ENCODE assay signal across 18 mouse cellular contexts in the genomic region with DNA sequence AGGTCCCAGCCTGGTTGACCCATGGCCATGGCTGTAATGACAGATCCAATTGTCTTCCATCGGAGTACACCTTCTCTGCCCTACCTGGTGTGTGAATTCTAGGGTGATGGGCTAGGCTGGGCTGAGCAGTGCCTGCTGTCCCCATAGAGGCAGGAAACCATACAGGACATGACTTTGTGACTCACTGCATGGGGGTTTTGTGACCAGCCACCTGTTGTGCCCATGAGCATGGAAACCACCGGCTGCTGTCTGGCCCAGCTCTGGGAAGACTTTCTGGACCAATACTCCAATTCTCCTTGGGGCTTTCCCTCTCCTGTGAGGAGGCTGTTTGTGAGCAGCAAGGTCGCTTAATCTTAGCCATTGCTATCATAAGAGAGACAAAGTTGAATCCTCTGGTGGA. TPM values are rescaled to one million over a fixed set of nuclear protein-coding genes. Genes with fewer than 3 reads are reported as not detected.
A peak's percentile ranks its signal among the peaks of the same experiment; 100 is the strongest.
DNase-seq lines count a peak whose midpoint lies in the region; ATAC-seq and TF ChIP-seq lines count a peak whose summit lies in the region.
"Had no signal": no experiment of that assay in that cellular context is flagged by ENCODE, and none has a peak within 500 bp of the region (broad histone marks: within the 10 kb centered on the region; RNA-seq: fewer than 3 reads in every experiment).

No protein-coding gene starts in this region.

- peaks cover 3% of the 10 kb centered on the region; the same call in 1 of the 2 replicates for H3K36me3 ChIP-seq in heart, embryonic 11.5 days (ENCODE audit: control insufficient read depth, insufficient read depth, low read length)
- no peaks in the 10 kb centered on the region for H3K36me3 ChIP-seq in hindbrain, postnatal 0 days (ENCODE audit: insufficient read depth, low read length)
- H3K36me3 ChIP-seq in hindbrain, embryonic 12.5 days: 0 out of 2 replicates have a peak, but pooled peaks cover 7% of the 10 kb centered on the region
- H3K36me3 ChIP-seq in midbrain, embryonic 11.5 days (ENCODE audit: control insufficient read depth, insufficient read depth, low read length): no peaks in the 10 kb centered on the region
- H3K36me3 ChIP-seq in midbrain, embryonic 13.5 days: peaks cover 7% of the 10 kb centered on the region; the same call in 1 of the 2 replicates

- H3K9me3 ChIP-seq in heart, embryonic 11.5 days (replicated peaks; ENCODE audit: control insufficient read depth, low read length): no peaks in the 10 kb centered on the region
- H3K9me3 ChIP-seq in hindbrain, postnatal 0 days (ENCODE audit: low read length): no peaks in the 10 kb centered on the region
- no peaks in the 10 kb centered on the region for H3K9me3 ChIP-seq in hindbrain, embryonic 12.5 days (replicated peaks)
- H3K9me3 ChIP-seq in midbrain, embryonic 11.5 days (ENCODE audit: control insufficient read depth, low read length): no peaks in the 10 kb centered on the region
- H3K9me3 ChIP-seq in midbrain, embryonic 13.5 days: no peaks in the 10 kb centered on the region
- H3K9me3 ChIP-seq: embryonic facial prominence, embryonic 10.5 days had no signal

- DNase-seq in heart, adult 8-10 months (ENCODE audit: low spot score): no peak
- DNase-seq in hindbrain, postnatal 0 days (ENCODE audit: low spot score): no peak
- peak; percentile 79 for DNase-seq in midbrain, embryonic 11.5 days (ENCODE audit: low spot score, missing footprints)
- DNase-seq in spleen, adult 12 weeks (ENCODE audit: low spot score): no peak
- DNase-seq: adrenal gland, adult 2 months; B cell, adult 2 months; cerebellum, adult 11 months; cerebellum, adult 9-11 months; gastrocnemius, postnatal 36 days; layer of hippocampus, postnatal 36 days; lung, postnatal 4 days; retina, postnatal 1 day; right cerebral cortex, postnatal 25 days had no signal

- no peak for ATAC-seq in heart, embryonic 11.5 days (replicated peaks; ENCODE audit: insufficient number of reproducible peaks, low FRiP score, low TSS enrichment)
- no peak for ATAC-seq in hindbrain, postnatal 0 days
- no peak for ATAC-seq in hindbrain, embryonic 12.5 days (ENCODE audit: low FRiP score)
- no peak for ATAC-seq in midbrain, embryonic 11.5 days (ENCODE audit: low FRiP score)
- ATAC-seq in midbrain, embryonic 13.5 days: no peak

- no peak overlapping the region for H3K4me3 ChIP-seq in heart, embryonic 11.5 days (ENCODE audit: low read depth, low read length)
- no peak overlapping the region for H3K4me3 ChIP-seq in hindbrain, postnatal 0 days (ENCODE audit: low read length)
- no peak overlapping the region for H3K4me3 ChIP-seq in hindbrain, embryonic 12.5 days
- H3K4me3 ChIP-seq in midbrain, embryonic 11.5 days (ENCODE audit: low read depth, low read length): no peak overlapping the region
- no peak overlapping the region for H3K4me3 ChIP-seq in midbrain, embryonic 13.5 days (replicated peaks)
- H3K4me3 ChIP-seq: embryonic facial prominence, embryonic 10.5 days had no signal

- peaks cover 28% of the 10 kb centered on the region for H3K4me1 ChIP-seq in heart, embryonic 11.5 days (ENCODE audit: control insufficient read depth, insufficient read depth, low read length)
- H3K4me1 ChIP-seq in hindbrain, postnatal 0 days (ENCODE audit: insufficient read depth, low read length): peaks cover 16% of the 10 kb centered on the region
- peaks cover 30% of the 10 kb centered on the region for H3K4me1 ChIP-seq in hindbrain, embryonic 12.5 days
- peaks cover 11% of the 10 kb centered on the region for H3K4me1 ChIP-seq in midbrain, embryonic 11.5 days (ENCODE audit: control insufficient read depth, insufficient read depth, low read length)
- peaks cover 25% of the 10 kb centered on the region for H3K4me1 ChIP-seq in midbrain, embryonic 13.5 days (replicated peaks)

- H3K4me2 ChIP-seq in heart, embryonic 11.5 days: peak overlapping the region; percentile 29
- 0 out of 2 replicates have a peak overlapping the region, but pooled peaks have one; percentile 98 for H3K4me2 ChIP-seq in hindbrain, postnatal 0 days (ENCODE audit: low read depth, low read length)
- no peak overlapping the region for H3K4me2 ChIP-seq in hindbrain, embryonic 12.5 days (replicated peaks)
- no peak overlapping the region for H3K4me2 ChIP-seq in midbrain, embryonic 11.5 days
- H3K4me2 ChIP-seq in midbrain, embryonic 13.5 days (replicated peaks): no peak overlapping the region

- H3K9ac ChIP-seq in heart, embryonic 11.5 days (ENCODE audit: low read depth, low read length): no peak overlapping the region
- H3K9ac ChIP-seq in hindbrain, postnatal 0 days (replicated peaks; ENCODE audit: low read length): no peak overlapping the region
- no peak overlapping the region for H3K9ac ChIP-seq in hindbrain, embryonic 12.5 days
- H3K9ac ChIP-seq in midbrain, embryonic 11.5 days (ENCODE audit: low read length): no peak overlapping the region
- no peak overlapping the region for H3K9ac ChIP-seq in midbrain, embryonic 13.5 days (replicated peaks)

- no peaks in the 10 kb centered on the region; the same call in 1 of the 2 replicates for H3K27me3 ChIP-seq in heart, embryonic 11.5 days (ENCODE audit: control insufficient read depth, insufficient read depth, low read length)
- H3K27me3 ChIP-seq in hindbrain, postnatal 0 days (ENCODE audit: insufficient read depth, low read length): no peaks in the 10 kb centered on the region
- H3K27me3 ChIP-seq in hindbrain, embryonic 12.5 days: peaks cover 17% of the 10 kb centered on the region; the same call in 1 of the 2 replicates
- H3K27me3 ChIP-seq in midbrain, embryonic 11.5 days (ENCODE audit: control insufficient read depth, insufficient read depth, low read length): peaks cover 3% of the 10 kb centered on the region
- peaks cover 20% of the 10 kb centered on the region for H3K27me3 ChIP-seq in midbrain, embryonic 13.5 days

- 77% methylated on average over 3 of the region's 3 CpGs for WGBS in heart, embryonic 11.5 days (ENCODE audit: insufficient replicate concordance)
- 71% methylated on average over 3 of the region's 3 CpGs for WGBS in hindbrain, postnatal 0 days
- WGBS in hindbrain, embryonic 12.5 days: 95% methylated on average over 3 of the region's 3 CpGs
- 93% methylated on average over 3 of the region's 3 CpGs for WGBS in midbrain, embryonic 11.5 days
- 89% methylated on average over 3 of the region's 3 CpGs for WGBS in midbrain, embryonic 13.5 days

- no peak for TF ChIP-seq CTCF in hindbrain, postnatal 0 days (IDR thresholded peaks at IDR 0.05; ENCODE audit: low read depth)

- no peak overlapping the region for H3K27ac ChIP-seq in heart, embryonic 11.5 days (ENCODE audit: low read depth, low read length)
- no peak overlapping the region for H3K27ac ChIP-seq in hindbrain, postnatal 0 days
- H3K27ac ChIP-seq in hindbrain, embryonic 12.5 days: no peak overlapping the region
- no peak overlapping the region for H3K27ac ChIP-seq in midbrain, embryonic 11.5 days (ENCODE audit: low read depth, low read length)
- no peak overlapping the region for H3K27ac ChIP-seq in midbrain, embryonic 13.5 days
- H3K27ac ChIP-seq: embryonic facial prominence, embryonic 10.5 days had no signal

RNA-seq across cellular contexts. Expression of gene Aif1l, which starts 2.8 kb away (rescaled TPM):
- polyA plus RNA-seq in heart, embryonic 11.5 days (2014; fragmentation: Nextera tagmentation; extraction: Ambion mirVana): 83.7 and 101 TPM in 2 replicates
- total RNA-seq in heart, adult 8-10 months (2022): 1 to 10 TPM; 2.2 to 4.2 (median 2.9) TPM
- total RNA-seq in hindbrain, postnatal 0 days (2014; rRNA removed): 13.2 and 15.5 TPM in 2 replicates
- 16.2 and 18.2 TPM in 2 replicates for polyA plus RNA-seq in hindbrain, postnatal 0 days (2015; fragmentation: Nextera tagmentation; extraction: Ambion mirVana)
- polyA plus RNA-seq in hindbrain, embryonic 12.5 days (2016; fragmentation: Nextera tagmentation; extraction: Ambion mirVana): 44.1 and 58.0 TPM in 2 replicates
- polyA plus RNA-seq in midbrain, embryonic 11.5 days (2014; fragmentation: Nextera tagmentation; extraction: Ambion mirVana): 65.0 and 65.7 TPM in 2 replicates
- polyA plus RNA-seq in midbrain, embryonic 13.5 days (2015; fragmentation: Nextera tagmentation; extraction: Ambion mirVana): 32.1 and 32.6 TPM in 2 replicates
- total RNA-seq: megakaryocyte-erythroid progenitor cell, adult 5-6 weeks had no signal

RNA-seq across cellular contexts. Expression of gene Nup214, which starts 21.5 kb away (rescaled TPM):
- 53.5 and 54.0 TPM in 2 replicates for polyA plus RNA-seq in heart, embryonic 11.5 days (2014; fragmentation: Nextera tagmentation; extraction: Ambion mirVana)
- total RNA-seq in heart, adult 8-10 months (2022): 10 to 100 TPM; 27.1 to 36.7 (median 34.4) TPM
- total RNA-seq in hindbrain, postnatal 0 days (2014; rRNA removed): 26.2 and 29.3 TPM in 2 replicates
- polyA plus RNA-seq in hindbrain, postnatal 0 days (2015; fragmentation: Nextera tagmentation; extraction: Ambion mirVana): 65.3 and 67.4 TPM in 2 replicates
- polyA plus RNA-seq in hindbrain, embryonic 12.5 days (2016; fragmentation: Nextera tagmentation; extraction: Ambion mirVana): 75.3 and 79.7 TPM in 2 replicates
- polyA plus RNA-seq in midbrain, embryonic 11.5 days (2014; fragmentation: Nextera tagmentation; extraction: Ambion mirVana): 64.6 and 64.7 TPM in 2 replicates
- polyA plus RNA-seq in midbrain, embryonic 13.5 days (2015; fragmentation: Nextera tagmentation; extraction: Ambion mirVana): 84.5 and 91.4 TPM in 2 replicates

Comparison
In these comparisons a context has a peak if more than half of its experiments do, and no peak if none do; other contexts are left out.
1. H3K4me2 ChIP-seq: peak in heart, embryonic 11.5 days (single experiment) and hindbrain, postnatal 0 days (single experiment); none in hindbrain, embryonic 12.5 days (single experiment), midbrain, embryonic 11.5 days (single experiment) and midbrain, embryonic 13.5 days (single experiment).